Mouse (Mus musculus) adrenal gland, postnatal 36 days (tissue): ENCODE data around the gene Opcml. TPM values are rescaled to one million over a fixed set of nuclear protein-coding genes. Genes with fewer than 3 reads are reported as not detected.

Experiments used
- DNase-seq, 2 experiments: peaks; one replicate each; pipeline ENCODE4 v3.0.0; 2021; ENCODE audit warnings: mixed read lengths in 1 of 2
- total RNA-seq, 2 experiments: library from RNA; stranded (reverse); gene quantifications; 2 replicates each; pipeline ENCODE4 v1.2.3; 2021

The Opcml gene
- total RNA-seq, 2 experiments from 2014 or later, result 1.3 to 2.3 TPM

DNA sequence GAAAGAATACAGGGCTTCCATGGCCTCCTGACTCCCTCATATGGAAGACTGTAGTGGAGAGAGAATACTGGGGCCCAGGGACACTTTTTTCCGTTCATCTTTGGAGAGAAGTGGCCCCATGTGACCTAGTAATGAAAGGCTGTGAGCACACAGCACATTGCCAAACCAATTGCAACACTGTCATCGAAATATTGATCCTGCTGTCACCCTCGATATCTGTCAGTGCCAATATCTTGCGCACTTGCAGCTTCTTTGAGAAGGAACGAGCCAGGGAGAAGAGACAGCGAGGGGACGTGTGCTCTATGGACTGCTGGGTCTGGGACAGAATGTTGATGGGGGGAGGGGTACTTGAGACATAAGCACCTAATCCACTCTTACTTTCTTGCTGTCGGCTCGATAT lies 460.8 kb downstream of the Opcml start:
- no peak for DNase-seq

DNA sequence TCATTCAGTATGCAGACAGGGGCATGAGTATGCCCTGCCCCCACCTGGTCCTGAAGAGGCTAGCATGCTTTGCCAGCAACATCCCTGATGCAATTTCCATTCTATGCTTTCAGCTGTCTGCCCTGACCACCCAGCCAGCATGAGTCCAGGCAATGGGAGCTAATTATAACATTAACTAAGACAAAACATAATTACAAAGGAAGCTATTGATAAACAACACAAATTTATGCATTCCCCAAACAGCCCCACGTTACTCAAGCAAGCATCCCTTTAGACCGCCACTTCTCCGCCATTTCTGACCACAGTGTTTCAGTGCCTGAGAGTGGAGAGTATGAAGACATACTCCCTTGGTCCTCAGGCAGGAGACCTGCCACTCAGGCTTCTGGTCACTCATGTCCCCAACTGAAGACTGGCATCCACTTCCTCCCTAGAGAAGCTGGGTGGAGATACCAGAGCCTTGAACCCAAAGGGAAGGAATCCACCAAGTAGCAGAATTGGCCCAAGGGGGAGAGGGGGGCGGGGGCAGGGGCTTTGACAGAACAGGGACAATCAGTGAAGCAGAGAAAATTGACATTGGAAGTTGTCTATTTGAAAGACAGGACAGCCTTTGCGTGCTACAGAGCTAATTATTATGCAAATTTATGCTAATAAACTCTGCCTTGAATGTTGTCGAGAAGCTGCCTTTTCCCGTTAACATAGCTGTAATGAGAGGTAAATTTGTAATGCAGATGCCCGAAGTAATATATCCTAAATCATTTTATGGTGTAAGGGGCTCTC lies 464.7 kb downstream of the Opcml start:
- DNase-seq, result no peak

DNA sequence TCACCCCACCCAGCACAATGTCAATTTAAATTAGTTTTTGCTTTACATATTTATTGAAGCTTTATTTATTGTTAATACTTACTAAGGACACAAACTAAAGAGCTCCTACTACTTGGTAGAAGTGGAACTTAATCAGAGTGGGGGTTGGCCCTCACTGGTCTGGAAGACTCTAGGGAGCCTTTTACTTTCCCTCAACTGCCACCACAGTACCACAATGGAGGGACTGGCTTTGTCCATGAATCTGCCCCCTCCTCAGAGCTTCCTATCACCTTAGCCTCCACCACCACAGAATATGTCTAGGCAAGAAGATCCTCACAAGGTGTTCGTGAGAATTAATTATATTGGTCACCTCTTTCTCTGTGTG lies 465.3 kb downstream of the Opcml start:
- no peak for DNase-seq

DNA sequence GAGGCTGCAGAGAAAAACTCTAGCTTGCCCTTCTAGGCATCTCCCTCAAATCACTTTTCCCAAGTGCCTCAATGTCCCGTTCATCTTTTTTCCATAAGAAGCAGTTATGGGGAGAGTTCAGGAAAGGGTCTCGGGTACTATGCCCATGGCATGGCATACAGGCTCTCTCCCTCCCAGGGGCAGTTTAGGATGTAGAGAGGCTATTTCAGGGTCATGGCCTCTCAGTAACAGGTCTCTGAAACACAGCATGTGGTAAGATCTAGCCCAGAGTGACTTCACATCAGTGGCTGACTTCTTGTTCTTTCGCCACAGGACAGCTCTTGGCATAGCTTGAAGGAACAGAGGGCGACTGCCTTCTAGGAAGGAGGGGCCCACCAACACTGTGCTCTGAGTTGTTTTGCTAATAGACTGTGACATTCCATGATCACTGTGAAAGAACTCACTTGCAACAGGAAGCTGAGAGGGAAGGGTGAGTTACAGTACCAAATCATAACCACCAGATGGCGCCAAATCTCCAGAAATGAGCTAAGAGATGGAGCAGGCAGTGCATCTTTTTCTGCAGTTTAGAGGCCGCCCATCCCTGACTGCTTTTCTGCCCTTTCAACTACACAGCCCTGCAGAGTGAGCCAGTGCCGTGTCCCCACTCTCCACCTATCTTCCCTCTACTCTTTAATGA lies 470.6 kb downstream of the Opcml start:
- DNase-seq, result peak; percentile 69 to 80

DNA sequence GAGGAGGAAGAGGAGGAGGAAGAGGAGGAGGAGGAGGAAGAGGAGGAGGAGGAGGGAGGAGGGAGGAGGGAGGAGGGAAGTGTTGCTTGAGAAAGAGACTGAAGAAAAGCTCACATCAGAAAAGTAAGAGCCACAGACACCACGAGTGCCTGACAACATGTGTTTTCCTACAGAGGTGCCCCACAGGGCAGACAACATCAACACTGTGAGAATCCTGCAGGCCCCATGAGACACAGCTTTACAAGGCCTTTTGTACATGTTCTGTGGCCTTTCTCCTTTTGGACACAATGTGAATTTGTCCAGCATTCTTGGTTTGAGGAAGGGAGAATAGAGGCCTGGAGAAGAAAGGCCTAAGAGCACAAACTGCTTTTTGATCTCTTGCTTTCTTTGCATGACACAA lies 471.4 kb downstream of the Opcml start:
- DNase-seq, result no peak

DNA sequence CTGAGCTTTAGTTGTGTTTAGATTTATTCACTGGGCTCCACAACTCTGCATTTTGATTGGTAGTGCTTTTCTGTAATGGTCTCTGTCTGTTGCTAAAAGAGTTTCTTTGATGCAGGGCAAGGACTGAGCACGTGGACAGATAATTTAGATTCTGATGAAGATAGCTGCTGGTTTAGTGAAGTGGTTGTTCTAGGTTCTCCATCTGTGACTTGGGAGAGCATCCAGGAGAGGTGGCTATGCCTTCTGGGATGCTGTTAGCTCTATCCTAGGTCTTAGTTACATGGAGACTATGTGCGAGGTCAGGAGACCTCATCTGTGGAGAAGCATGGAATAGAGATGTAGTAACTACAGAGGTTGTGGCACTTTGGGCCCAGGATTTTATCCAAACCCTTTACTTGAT lies 472.3 kb downstream of the Opcml start:
- DNase-seq, result no peak

DNA sequence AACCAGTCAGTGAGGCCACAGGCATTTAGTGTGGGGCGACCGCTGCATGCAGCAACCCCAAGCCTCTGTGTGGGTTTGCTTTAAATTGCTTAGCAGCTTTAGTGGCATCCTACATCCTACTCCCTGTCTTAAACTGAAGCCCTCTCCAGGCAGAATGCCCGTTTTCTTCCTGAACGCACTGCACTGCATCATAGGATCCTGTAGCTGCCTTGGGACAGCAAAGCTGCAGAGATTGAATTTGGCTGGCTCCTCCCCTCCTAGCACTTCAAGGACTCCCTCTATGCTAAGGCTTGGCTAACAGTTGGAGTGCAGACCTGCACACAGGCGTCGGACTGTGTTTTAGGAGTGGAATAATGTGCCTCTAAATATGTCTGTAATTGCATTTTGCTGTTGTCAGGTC lies 474.2 kb downstream of the Opcml start:
- DNase-seq, result peak; percentile 10 to 31

DNA sequence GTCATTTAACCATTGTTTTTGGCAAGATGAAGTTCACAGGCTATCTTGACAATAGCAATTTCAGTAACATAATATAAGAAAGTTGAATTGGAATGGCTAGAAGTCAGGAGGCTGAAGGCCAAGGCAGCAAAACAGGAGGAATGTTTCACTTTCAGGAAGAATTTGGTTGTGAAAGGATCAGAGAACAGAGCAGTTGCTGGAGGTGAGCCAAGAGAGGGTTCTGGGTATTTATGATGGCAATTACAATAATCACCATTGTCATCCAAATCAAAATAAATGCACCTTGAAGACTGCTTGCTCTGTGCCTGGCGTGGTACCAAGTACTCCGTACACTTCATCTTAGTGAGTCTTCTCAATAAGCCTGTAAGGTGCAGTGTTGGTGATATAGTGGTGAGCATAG lies 483.2 kb downstream of the Opcml start:
- DNase-seq, result no peak

DNA sequence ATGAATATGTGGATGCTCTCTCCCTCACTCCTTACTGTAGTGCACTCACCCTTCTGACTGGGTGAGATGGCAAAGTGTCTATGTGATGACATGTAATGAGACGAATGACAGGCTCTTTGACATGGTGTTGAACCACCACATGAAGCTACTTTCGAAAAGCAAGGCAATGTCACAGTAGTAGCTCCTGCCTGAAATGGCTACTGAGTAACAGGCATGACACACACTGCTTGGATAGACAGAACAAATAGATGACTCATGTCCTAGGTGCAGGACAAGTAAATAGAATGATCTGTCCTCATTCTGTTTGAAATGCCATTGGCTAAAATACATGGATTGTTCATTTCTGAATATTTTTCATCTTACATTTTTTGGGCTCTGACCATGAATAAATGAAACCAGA lies 488.0 kb downstream of the Opcml start:
- DNase-seq, result no peak

DNA sequence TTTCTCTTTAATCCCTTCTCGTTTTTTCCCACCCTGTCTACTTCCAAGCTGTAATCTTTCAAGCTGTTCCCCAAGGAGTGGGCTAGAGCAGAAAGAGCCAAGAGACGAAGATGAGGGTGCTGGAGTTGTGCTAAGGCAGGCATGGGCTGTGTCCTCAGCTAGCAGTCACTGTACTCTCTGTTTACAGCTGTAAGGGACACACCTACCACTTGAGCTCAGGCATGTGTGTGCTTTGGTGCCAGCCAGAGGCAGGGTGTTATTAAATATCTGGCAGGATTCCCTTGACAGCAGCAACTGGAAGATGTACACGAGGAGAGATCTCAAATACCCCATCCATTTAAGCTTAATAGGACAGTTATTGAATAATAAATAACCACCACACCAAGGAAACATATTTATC lies 490.4 kb downstream of the Opcml start:
- DNase-seq, result no peak

DNA sequence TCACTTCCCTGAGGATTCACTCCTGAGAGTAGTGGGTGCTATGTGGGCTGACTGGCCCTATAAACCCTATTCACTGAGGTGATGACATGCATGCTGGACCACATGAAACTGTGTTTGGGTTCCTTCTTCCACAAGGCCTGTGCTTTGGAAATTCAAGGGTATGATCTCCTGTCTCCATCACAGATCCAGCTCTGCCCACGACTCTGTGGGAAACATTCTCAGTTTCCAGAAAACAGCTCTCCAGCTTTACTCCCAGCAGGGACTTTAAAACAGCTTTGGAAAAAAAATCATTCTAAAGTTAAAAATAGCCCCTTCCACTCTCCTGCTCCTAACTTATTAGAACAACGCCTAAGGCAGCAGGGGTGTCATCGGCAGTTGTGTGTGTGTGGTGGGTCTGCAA lies 491.0 kb downstream of the Opcml start:
- DNase-seq, result no peak

DNA sequence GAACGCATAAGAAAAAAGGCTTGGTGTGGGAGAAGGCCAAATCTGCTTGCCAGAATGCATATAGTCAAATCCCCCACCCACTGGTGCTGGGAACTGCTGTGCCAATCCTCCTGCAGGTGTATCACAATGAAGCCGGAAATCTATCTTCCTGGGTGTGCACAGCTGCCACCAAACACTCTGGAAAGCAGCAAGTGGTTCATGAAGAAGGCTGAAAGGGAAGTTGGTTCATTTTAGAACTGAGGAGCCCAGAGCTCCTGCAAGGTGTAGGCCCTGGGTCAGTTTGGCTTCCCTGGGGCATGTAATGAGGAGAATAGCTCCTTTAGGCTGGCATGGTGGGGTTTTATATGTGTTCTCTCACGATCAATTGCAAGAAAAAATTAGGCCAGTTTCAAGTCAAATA lies 494.4 kb downstream of the Opcml start:
- no peak for DNase-seq

DNA sequence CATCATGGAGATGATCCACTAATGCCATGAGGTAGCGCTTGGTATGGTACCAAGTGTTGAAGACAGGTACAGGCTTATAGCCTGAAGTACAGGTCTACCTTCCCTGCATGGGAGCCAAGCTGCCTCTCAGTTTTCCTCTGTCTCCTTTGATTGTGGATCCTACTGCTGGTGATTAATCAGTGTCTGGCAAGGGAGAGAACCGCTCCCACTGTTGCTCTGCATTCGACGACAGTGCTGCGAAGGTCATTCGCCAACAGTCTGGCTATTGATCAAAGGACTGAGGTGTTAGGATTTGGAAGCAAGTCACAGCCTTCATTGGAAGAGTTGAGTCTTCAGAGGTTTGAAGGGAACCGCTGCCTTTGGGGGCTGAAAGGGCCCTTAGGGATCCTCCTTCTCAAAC lies 495.8 kb downstream of the Opcml start:
- peak in 1 of 2 experiments; percentile 24 for DNase-seq

DNA sequence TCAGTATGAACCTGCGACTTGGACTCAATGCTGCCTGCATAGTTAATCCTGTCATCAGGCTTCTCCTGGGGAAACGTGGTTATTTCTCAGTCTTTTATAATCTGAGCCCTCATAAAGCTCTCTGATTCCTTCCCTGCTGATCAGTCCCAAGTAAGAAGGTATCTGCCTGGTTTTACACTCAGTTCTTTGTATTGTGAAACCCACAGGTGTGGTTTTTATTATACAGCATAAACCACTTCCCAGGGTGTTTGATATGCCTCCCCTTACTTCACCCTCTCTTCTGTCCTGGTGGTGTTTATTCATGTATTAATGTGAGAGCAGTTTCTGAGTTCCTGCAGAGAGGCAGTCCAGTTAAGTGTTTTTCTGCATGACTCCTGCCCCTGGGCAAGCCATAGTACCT lies 496.9 kb downstream of the Opcml start:
- DNase-seq, result no peak

DNA sequence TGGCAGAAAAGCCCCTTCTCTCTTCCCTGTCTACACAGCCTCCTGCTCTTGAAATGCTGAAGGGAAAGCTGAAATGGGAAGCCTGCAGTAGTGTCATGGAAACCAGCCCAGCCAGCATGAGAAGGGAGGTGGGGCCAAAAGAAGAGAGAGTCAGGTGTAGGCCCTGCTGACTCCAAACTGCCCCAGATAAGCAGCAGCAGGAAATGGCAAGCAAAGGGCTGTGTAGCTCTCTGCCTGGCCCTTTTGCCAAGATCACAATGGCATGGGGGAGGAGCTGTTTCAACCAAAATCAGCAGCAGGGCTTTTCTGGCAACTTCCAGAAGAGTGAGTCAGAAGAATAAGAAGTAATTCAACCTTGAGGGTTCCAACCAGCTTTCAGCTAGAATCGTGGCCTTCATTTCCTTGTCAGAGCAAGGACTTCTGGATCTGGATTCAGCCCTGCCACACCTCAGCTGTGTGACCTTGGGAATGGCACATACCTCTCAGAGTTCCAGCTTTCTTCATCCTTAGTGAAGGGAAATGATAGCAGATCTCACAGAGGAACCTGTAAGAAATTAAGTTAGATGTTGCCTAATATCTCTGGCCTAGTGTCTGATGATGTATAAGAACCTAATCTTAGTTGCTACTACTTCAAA lies 499.2 kb downstream of the Opcml start:
- DNase-seq, result peak; percentile 70 to 74

DNA sequence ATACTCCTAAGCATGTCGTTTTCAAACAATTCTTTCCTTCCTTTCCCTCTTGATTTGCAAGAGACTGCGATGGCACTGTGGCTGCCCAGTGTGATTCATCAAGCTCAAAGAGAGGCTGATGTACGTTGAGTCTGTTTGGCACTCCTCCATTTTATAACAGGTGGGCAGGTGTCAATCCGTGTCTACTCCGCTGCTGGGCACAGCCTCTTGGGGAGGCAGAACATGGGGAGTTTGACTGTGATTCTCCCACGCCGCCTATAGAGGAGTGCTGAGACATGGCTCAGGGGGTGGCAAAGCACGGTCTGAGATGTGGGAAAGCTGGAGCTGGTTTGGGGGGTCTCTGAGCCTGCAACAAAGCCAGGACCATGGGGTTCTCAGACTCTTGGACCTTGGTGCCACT lies 513.1 kb downstream of the Opcml start:
- DNase-seq, result no peak

DNA sequence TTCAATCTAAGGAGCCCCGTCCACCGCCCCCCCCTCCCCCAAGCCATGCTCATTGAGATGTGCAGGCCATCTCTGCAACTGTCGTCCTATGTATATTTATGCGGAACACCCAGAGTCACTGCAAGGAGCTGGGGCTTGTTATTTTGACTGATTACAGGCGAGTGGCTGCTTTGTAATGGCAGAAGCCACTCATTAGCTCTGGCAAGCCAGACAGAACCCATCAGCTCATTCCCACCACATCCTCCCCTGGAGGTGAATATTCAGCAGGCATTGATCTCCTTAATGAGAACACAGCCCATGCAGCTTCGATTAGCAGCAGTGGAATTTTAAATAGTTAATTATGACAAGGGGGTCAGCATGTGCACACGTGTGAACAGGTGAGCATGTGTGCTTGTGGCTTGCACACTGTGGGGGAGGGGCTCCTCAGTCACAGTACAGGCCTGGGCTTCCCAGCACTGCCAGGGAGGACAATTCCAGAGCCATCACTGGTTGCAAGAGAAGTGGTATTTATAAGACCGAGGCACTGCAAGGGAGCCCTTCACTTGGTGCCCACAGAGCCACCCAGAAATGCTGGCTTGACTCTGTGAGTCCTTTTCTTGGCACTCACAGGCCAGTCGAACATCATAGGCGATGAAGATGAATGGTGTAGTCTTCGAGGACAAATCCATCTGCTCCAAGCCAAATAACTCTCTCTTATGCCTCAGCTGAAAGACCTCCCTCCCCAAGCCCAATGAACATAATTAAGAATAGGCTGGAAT lies 516.0 kb downstream of the Opcml start:
- DNase-seq, result peak in 1 of 2 experiments; percentile 16

DNA sequence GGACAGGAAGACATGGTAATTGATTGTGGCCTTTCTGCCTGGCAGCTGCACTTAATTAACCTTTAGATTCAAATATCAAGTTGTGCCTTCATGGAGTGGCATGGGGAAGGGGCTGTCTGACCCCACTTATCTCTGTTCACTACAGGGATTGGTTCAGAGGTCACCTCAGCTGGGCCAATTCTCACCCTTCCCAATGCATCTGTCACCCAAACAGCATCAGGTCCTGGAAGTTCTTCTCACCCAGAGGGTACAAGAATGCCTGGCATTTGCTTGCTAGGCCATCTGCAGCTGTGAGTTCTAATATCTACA lies 516.5 kb downstream of the Opcml start:
- DNase-seq, result no peak

DNA sequence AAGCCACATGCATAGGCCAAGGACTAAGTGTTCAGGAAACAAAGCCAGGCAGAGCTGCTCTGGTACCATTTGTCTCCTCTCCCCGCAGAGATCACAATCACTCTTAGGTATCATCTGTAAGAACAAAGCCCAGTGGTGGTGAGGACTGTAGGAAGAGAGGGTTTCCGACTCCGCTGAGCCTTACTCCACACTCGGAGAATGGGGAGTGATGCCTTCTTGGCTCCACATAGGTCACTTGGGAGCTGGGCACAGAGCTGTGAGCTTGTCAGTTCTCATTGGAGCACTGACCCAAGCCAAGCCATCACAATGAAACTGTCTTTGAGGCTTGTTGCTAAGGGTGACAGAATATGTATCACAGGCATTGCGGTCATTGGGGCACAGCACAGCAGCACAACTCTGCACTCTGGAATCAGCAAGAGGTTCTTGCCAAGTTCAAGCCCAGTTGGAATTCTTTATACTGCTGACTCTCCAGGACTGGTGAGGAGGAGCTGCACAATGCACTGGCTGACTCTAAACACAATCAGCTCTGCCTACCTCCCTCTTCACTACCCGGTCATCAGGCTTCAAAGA lies 517.0 kb downstream of the Opcml start:
- DNase-seq, result no peak

DNA sequence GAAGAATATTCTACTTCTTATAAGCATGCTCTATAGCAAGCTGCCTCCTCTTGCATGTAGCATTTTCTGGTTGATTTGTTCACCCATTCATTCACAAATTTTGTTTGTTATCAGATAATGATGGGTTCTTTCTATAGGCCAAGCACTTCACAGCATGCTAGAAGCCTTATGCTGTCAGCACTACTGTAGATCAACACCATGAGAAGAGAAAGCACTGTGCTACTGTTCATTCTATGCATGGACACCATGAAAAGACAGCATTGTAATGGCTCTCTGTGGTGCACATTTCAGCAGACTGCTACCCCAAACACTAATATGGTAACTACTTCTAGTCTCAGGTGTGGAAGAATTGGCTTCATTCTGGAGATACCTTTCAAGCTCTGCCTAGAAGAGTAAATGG lies 527.3 kb downstream of the Opcml start:
- no peak for DNase-seq

DNA sequence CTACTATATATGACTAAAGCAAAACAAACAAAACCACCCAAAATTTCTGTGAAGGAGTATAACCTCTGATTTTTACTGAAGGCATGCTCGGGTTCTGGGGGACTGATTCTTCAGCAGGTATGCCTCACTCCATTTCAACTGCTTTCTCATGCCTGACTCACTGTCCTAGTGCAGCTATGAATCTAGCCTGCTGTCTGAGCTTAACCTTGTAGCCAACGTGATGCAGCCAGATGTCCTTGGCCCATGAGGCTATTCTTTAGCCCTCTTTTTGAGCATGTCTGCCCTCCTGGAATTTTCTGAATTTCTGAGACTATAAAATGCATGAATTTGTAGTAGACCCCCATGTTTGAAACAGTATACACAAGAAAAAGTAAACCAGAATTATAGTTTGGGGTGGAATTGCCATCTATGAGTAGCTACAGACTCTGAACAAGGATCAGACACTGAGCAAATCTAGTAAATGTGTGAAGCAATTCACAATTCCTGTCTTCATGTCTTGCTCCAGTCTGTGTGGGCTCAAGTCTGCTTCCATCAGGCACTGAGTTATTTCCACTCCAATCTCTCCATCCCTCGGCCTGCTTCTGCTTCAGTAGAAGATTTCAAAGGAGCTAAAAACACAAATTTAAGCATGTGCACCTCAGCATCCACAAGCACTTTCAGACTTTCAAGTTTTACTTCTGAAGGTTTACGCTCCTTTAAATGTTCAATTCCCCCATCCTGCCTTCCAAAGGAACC lies 528.6 kb downstream of the Opcml start:
- DNase-seq, result peak; percentile 69 to 73

DNA sequence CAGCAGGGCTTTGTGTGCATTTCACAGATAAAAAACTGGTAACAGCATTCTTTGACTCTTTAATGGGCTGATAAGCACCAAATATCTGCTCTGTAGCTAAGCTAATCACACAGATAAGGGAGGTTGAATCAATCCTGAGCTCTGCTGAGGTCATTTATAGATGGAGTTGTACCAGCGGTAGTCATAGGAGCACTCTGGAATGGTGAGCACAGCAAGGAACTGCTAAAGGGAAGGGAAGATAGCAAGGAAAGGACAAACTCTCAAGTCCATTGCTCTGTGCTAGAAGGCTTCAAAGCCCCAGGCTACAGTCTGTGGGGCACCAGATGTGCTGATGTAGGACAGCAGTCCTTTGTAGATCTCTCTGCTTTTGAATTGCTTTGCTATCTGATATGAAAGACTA lies 529.2 kb downstream of the Opcml start:
- DNase-seq, result no peak
